In the genomic region with DNA sequence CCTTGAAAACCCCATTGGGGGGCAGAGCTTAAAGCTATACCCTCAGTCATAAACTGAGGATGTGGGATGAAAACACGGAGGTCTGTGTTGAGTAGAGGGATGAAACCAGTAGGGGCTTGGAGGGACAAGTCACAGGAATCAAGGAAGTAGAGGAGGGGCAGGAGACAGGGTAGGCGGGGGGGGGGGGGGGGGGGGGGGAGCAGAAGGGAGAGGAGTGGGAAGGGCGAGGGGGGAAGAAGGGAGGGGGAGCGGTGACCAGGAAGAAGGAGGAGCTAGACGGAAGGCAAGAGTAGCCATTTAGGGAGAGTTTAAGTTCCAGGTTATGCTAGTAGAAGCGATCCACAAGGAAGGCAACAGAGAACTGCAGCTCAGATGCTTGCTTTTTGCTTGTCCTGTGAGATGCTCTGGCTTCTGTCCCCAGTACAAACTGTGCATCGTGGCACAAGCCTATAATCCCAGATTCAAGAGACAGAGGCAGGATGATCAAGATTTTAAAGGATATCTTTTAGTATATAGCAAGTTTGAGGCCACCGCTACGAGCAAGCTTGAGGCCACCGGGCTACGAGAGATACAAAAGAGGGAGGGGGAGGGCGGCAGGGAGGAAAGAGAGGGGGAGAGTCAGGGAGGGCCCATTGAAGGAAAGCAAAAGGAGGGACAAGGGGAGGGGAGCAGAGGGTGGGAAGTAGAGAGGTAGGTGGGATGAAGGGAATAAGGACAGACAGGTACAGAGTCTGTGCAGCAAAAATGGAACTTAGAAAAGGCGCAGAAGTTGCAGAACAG, we compare ENCODE assay signal across 16 mouse cellular contexts. TPM values are rescaled to one million over a fixed set of nuclear protein-coding genes. Genes with fewer than 3 reads are reported as not detected.
DNase-seq lines count a peak whose midpoint lies in the region; ATAC-seq and TF ChIP-seq lines count a peak whose summit lies in the region.
"Had no signal": no experiment of that assay in that cellular context is flagged by ENCODE, and none has a peak within 500 bp of the region (broad histone marks: within the 10 kb centered on the region; RNA-seq: fewer than 3 reads in every experiment).

No protein-coding gene starts in this region.

- TF ChIP-seq POLR2A in kidney, adult 2 months (IDR thresholded peaks at IDR 0.05; ENCODE audit: low read depth, low read length) = no peak

- H3K36me3 ChIP-seq in forebrain, embryonic 13.5 days (ENCODE audit: poor library complexity, severe bottlenecking) = no peaks in the 10 kb centered on the region
- no peaks in the 10 kb centered on the region for H3K36me3 ChIP-seq in forebrain, embryonic 16.5 days (ENCODE audit: control insufficient read depth, insufficient read depth)
- no peaks in the 10 kb centered on the region for H3K36me3 ChIP-seq in kidney, adult 2 months (ENCODE audit: control insufficient read depth, insufficient read depth, low read length)
- H3K36me3 ChIP-seq in kidney, embryonic 16.5 days (ENCODE audit: insufficient read depth, low read length) = no peaks in the 10 kb centered on the region
- no peaks in the 10 kb centered on the region for H3K36me3 ChIP-seq in hindbrain, embryonic 14.5 days (replicated peaks; ENCODE audit: control insufficient read depth, insufficient read depth)
- H3K36me3 ChIP-seq: embryonic facial prominence, embryonic 10.5 days; midbrain, embryonic 13.5 days had no signal

- no peaks in the 10 kb centered on the region for H3K9me3 ChIP-seq in forebrain, embryonic 13.5 days (replicated peaks)
- no peaks in the 10 kb centered on the region for H3K9me3 ChIP-seq in forebrain, embryonic 16.5 days (ENCODE audit: control insufficient read depth, low read length)
- H3K9me3 ChIP-seq in kidney, embryonic 16.5 days (ENCODE audit: low read length) = no peaks in the 10 kb centered on the region
- H3K9me3 ChIP-seq in hindbrain, embryonic 14.5 days (ENCODE audit: control insufficient read depth, low read length) = no peaks in the 10 kb centered on the region
- H3K9me3 ChIP-seq: embryonic facial prominence, embryonic 10.5 days; midbrain, embryonic 13.5 days had no signal

- ATAC-seq in forebrain, embryonic 13.5 days = 0 out of 2 replicates have a peak, but pooled peaks have one; percentile 16
- ATAC-seq in forebrain, embryonic 16.5 days = no peak
- no peak for ATAC-seq in kidney, embryonic 16.5 days (ENCODE audit: low FRiP score, low TSS enrichment)
- no peak for ATAC-seq in hindbrain, embryonic 14.5 days (ENCODE audit: low FRiP score)
- ATAC-seq: activated CD4-positive, CD25-positive, alpha-beta regulatory T cell, adult 4 months; inflammation-experienced regulatory T-cells, adult 6 months; midbrain, embryonic 13.5 days had no signal

- H3K27ac ChIP-seq in forebrain, embryonic 13.5 days = no peak overlapping the region
- H3K27ac ChIP-seq in forebrain, embryonic 16.5 days (ENCODE audit: low read length) = no peak overlapping the region
- peak overlapping the region; percentile 59; the same call in 1 of the 2 replicates for H3K27ac ChIP-seq in kidney, adult 2 months (ENCODE audit: insufficient read depth, low read depth, low read length)
- H3K27ac ChIP-seq in kidney, embryonic 16.5 days (ENCODE audit: low read length) = no peak overlapping the region
- H3K27ac ChIP-seq in hindbrain, embryonic 14.5 days = no peak overlapping the region
- H3K27ac ChIP-seq: embryonic facial prominence, embryonic 10.5 days; midbrain, embryonic 13.5 days had no signal

- no peak overlapping the region for H3K4me3 ChIP-seq in forebrain, embryonic 13.5 days
- H3K4me3 ChIP-seq in forebrain, embryonic 16.5 days (replicated peaks; ENCODE audit: low read length) = no peak overlapping the region
- no peak overlapping the region for H3K4me3 ChIP-seq in kidney, adult 2 months (ENCODE audit: insufficient read depth, low read depth, low read length)
- no peak overlapping the region for H3K4me3 ChIP-seq in kidney, embryonic 16.5 days (ENCODE audit: low read length)
- H3K4me3 ChIP-seq in hindbrain, embryonic 14.5 days (replicated peaks; ENCODE audit: low read length) = no peak overlapping the region
- H3K4me3 ChIP-seq: embryonic facial prominence, embryonic 10.5 days; midbrain, embryonic 13.5 days had no signal

- H3K9ac ChIP-seq in forebrain, embryonic 13.5 days = no peak overlapping the region
- no peak overlapping the region for H3K9ac ChIP-seq in forebrain, embryonic 16.5 days (replicated peaks; ENCODE audit: low read depth, low read length)
- no peak overlapping the region for H3K9ac ChIP-seq in kidney, embryonic 16.5 days (replicated peaks; ENCODE audit: low read length)
- H3K9ac ChIP-seq in hindbrain, embryonic 14.5 days = no peak overlapping the region
- H3K9ac ChIP-seq: midbrain, embryonic 13.5 days had no signal

- no peaks in the 10 kb centered on the region for H3K27me3 ChIP-seq in forebrain, embryonic 13.5 days
- H3K27me3 ChIP-seq in forebrain, embryonic 16.5 days (replicated peaks; ENCODE audit: control insufficient read depth, insufficient read depth, low read length) = no peaks in the 10 kb centered on the region
- no peaks in the 10 kb centered on the region for H3K27me3 ChIP-seq in kidney, adult 2 months (replicated peaks; ENCODE audit: control insufficient read depth, insufficient read depth, low read length)
- H3K27me3 ChIP-seq in kidney, embryonic 16.5 days (ENCODE audit: insufficient read depth, low read length) = no peaks in the 10 kb centered on the region
- no peaks in the 10 kb centered on the region for H3K27me3 ChIP-seq in hindbrain, embryonic 14.5 days (ENCODE audit: control insufficient read depth, insufficient read depth, low read length)
- H3K27me3 ChIP-seq: midbrain, embryonic 13.5 days had no signal

- no peaks in the 10 kb centered on the region for H3K4me1 ChIP-seq in forebrain, embryonic 13.5 days
- no peaks in the 10 kb centered on the region for H3K4me1 ChIP-seq in forebrain, embryonic 16.5 days (replicated peaks; ENCODE audit: control insufficient read depth, insufficient read depth, low read length)
- no peaks in the 10 kb centered on the region for H3K4me1 ChIP-seq in kidney, adult 2 months (ENCODE audit: control insufficient read depth, insufficient read depth, low read length)
- H3K4me1 ChIP-seq in kidney, embryonic 16.5 days (ENCODE audit: insufficient read depth, low read length) = no peaks in the 10 kb centered on the region; the same call in 1 of the 2 replicates
- no peaks in the 10 kb centered on the region for H3K4me1 ChIP-seq in hindbrain, embryonic 14.5 days (replicated peaks; ENCODE audit: control insufficient read depth, insufficient read depth, low read length)
- H3K4me1 ChIP-seq: midbrain, embryonic 13.5 days had no signal

- WGBS in forebrain, embryonic 13.5 days = 67% methylated on average over 12 of the region's 13 CpGs
- 62% methylated on average over 12 of the region's 13 CpGs for WGBS in forebrain, embryonic 16.5 days
- WGBS in kidney, adult 2 months = 69% methylated on average over 11 of the region's 13 CpGs
- 56% methylated on average over 11 of the region's 13 CpGs for WGBS in kidney, embryonic 16.5 days
- 56% methylated on average over 11 of the region's 13 CpGs for WGBS in hindbrain, embryonic 14.5 days

- peak; percentile 23 for DNase-seq in kidney, adult 2 months
- peak; percentile 29 for DNase-seq in thymus, postnatal 14 days
- no peak for DNase-seq in thymus, postnatal 10 days (ENCODE audit: low spot score in 2 of 2)
- peak; percentile 17 to 28 for DNase-seq in thymus, postnatal 36 days
- DNase-seq in hindbrain, embryonic 14.5 days (ENCODE audit: low spot score) = no peak
- DNase-seq: adrenal gland, postnatal 36 days; cerebellum, postnatal 10 days; lung, postnatal 14 days; right cerebral cortex, postnatal 4 days had no signal

- no peak for TF ChIP-seq CTCF in kidney, adult 2 months (conservative IDR thresholded peaks at IDR 0.05; ENCODE audit: insufficient read depth, insufficient read length, low read depth, low read length)

- H3K4me2 ChIP-seq in forebrain, embryonic 13.5 days = no peak overlapping the region
- no peak overlapping the region for H3K4me2 ChIP-seq in forebrain, embryonic 16.5 days (ENCODE audit: low read length)
- no peak overlapping the region for H3K4me2 ChIP-seq in kidney, embryonic 16.5 days (replicated peaks; ENCODE audit: low read depth, low read length)
- no peak overlapping the region for H3K4me2 ChIP-seq in hindbrain, embryonic 14.5 days (replicated peaks)
- H3K4me2 ChIP-seq: midbrain, embryonic 13.5 days had no signal

RNA-seq across cellular contexts. Expression of a gene that starts 58.4 kb away (rescaled TPM):
- 17.1 and 18.9 TPM in 2 replicates for polyA plus RNA-seq in forebrain, embryonic 13.5 days (2015; fragmentation: Nextera tagmentation; extraction: Ambion mirVana)
- polyA plus RNA-seq in forebrain, embryonic 16.5 days (2015; fragmentation: Nextera tagmentation; extraction: Ambion mirVana) = 20.7 and 23.6 TPM in 2 replicates
- 29.9 and 30.2 TPM in 2 replicates for polyA plus RNA-seq in kidney, adult 2 months (2012; rRNA removed)
- polyA plus RNA-seq in kidney, embryonic 16.5 days (2015; fragmentation: Nextera tagmentation; extraction: Ambion mirVana) = 21.2 TPM in 2 replicates
- polyA plus RNA-seq in hindbrain, embryonic 14.5 days (2014; fragmentation: Nextera tagmentation; extraction: Ambion mirVana) = 13.3 and 16.6 TPM in 2 replicates

Comparison
In these comparisons a context has a peak if more than half of its experiments do, and no peak if none do; other contexts are left out.
1. DNase-seq: peak in kidney, adult 2 months (single experiment), thymus, postnatal 14 days (single experiment) and thymus, postnatal 36 days (2 of 2); none in thymus, postnatal 10 days (0 of 2) and hindbrain, embryonic 14.5 days (single experiment).